Mouse (Mus musculus): ENCODE data around the gene Olfr894.
"Not testable (repeated sequence)": the region's sequence is repeated elsewhere in the genome, so short reads cannot be mapped to it uniquely, and the experiment has no call there.

Gene Olfr894

GRCm38 (mm10) chr9:38217755-38218154, at the start of gene Olfr894:
Olfr894 (plus strand) TSS chr9:38218055.
- no peak for DNase-seq (ENCODE audit: low spot score)

GRCm38 (mm10) chr9:38168341-38168740, 49.5 kb upstream of the Olfr894 start:
- DNase-seq (ENCODE audit: low spot score): not testable (repeated sequence)

- DNase-seq (ENCODE audit: low spot score): no peak
Observed at GRCm38 (mm10) chr9:38180721-38181120, 37.1 kb upstream of the Olfr894 start, which contains the start of gene Olfr891. Olfr891 (minus strand) TSS chr9:38180821.

GRCm38 (mm10) chr9:38208065-38208464, 9.8 kb upstream of the Olfr894 start, which contains the start of gene Olfr893:
Olfr893 (plus strand) TSS chr9:38208365.
- DNase-seq (ENCODE audit: low spot score): no peak

- no peak for DNase-seq (ENCODE audit: low spot score)
Observed at GRCm38 (mm10) chr9:38252474-38252873, 34.6 kb downstream of the Olfr894 start, which contains the start of gene Olfr143. Olfr143 (plus strand) TSS chr9:38252774.

DNA sequence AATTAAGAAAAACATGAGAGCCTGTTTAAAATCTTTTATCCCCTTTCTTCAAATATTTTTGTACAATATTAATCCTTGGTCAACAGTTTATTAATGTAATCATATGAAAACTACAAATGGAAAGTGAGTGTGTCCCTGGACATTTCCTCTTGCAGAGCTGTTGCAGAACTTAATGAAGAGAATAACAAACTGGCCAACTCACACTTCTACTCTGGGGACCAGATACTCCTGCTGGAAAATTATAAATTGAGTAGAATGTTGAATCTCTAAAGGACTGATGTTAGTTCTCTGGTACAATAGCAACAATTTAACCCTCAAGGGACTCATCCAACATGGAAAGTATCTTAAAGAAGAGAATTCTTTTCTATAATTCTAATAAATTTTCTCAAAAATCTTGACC, 49.7 kb downstream of the Olfr894 start, which contains the start of gene Olfr895:
Gene Olfr895 (plus strand): TSS at position 301 of the 400 bp plus-strand sequence.
- no peak for DNase-seq (ENCODE audit: low spot score)
